Mouse (Mus musculus) monocyte, adult 2 months (primary cell): ENCODE results near the gene Ntmt1.

Experiments
- DNase-seq, 2 experiments: peaks; one replicate each; pipeline ENCODE4 v3.0.0; 2022; ENCODE audit warnings: low spot score in 2 of 2, low read depth in 1 of 2

Ntmt1 gene

GRCm38 (mm10) chr2:30783346-30783745, 24.3 kb upstream of the Ntmt1 start:
- DNase-seq: no peak

GRCm38 (mm10) chr2:30784078-30784994, 23.3 kb upstream of the Ntmt1 start:
- no peak for DNase-seq

GRCm38 (mm10) chr2:30787466-30787865, 20.2 kb upstream of the Ntmt1 start:
- DNase-seq: no peak

DNA sequence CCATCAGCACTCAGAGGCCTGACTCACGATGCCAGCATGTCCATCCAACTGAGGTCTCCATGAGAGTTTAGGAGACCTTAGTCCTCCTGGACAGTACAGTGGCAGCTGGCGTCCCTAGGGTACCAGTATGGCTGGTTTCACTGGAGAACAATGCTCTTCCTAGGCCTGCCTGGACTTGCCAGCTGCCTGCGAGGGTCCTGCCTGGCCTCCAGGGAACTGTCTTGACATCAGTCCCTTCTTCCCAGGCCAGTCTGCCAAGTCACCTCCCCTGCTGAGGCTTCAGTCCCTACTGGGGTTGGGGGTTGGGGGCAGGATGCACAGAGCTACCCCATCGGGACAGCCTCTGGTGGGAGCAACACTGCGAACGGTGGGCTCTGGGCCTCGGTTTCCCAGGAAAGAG, 15.6 kb upstream of the Ntmt1 start:
- no peak for DNase-seq

DNA sequence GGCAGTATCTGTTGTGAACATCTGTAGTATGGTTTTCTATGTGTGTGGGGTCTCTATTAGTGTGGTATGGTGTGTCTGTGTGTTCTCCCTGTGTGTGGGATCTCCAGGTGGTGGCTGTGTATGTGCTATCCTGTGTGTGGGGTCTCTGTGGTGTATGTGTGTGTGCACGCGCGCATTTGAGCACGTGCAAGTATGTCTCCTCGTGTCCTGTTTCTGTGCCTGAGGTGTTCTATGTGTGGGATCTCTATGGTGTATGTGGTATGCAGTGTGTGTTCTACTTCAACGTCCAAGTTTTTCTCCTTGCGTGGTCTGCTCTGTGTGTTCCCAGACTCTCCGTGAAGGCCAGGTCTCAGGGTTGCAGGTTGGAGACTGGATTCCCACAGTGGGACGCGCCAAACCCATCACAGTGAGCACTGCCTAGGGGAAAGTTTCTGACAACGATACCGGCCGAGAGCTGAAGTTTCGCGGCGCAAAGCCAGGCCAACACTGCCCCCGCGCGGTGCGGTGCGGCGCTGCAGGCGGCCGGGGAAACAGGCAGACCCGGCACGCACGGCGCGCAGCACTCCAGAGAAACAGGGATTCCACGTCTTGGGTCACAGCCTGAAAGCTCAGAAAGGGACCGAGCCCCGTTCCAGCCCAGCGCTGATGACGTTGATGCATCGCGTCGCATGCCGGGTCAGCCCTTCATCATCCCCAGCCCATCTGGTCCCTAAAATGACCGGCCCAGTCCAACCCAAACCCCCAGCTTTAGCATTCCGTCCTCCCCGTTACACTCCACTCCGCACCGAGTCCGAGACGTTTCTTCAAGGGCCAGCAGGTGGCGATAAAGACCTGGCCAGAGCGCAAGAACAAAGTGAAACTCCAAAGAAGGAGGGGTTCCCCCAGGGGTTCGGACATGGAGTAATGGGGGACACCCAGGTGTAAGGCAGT, 13.2 kb upstream of the Ntmt1 start:
- peak; percentile 68 to 87 for DNase-seq

DNA sequence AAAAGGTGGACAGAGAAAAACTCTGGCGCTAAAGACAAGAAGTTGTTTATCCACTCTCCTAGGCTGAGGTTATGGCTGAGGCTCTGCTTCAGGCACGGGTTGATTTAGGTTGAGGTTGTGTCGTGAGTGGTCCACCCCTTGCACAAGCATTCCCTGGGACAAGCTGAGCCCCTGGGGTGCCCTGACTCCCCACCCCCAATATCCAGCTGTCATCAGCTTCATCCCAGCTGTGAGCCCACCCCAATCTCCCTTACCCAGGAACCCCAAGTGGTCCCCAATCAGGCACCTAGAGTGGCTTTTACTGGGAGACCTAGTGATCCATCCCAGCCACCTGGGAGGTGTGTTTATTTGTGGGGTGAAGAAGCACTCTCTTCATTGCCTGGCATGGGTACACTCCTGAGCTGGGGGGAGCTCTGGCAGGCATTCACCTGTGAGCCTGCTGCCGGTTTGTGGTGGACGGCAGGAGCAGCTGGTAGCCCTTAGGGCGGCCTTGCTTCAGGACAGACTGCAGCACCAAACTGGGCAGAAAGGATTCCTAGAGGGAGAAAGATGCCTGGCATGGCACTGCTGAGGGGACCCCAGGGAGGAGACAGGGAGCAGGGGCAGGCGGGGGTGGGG, 12.2 kb upstream of the Ntmt1 start:
- DNase-seq: no peak

DNA sequence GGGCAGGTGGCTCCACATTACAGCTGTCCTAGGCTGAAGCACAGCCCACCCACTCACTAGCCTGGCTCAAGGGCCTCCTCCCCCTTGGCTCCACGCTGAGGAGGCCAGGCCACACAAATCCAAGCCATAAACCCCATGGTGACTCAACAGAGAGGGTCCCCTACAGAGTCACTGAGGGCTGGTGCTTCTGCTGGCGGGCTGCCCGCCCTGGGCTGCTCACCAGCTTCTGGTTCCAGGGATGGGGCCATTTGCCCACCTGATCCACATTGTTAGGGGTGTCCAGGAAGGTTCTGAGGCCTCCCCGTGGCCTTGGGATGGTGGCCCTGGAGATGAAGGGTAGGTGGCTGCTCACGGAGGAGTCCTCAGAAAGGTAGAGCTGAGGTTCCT, 11.7 kb upstream of the Ntmt1 start:
- DNase-seq: no peak

DNA sequence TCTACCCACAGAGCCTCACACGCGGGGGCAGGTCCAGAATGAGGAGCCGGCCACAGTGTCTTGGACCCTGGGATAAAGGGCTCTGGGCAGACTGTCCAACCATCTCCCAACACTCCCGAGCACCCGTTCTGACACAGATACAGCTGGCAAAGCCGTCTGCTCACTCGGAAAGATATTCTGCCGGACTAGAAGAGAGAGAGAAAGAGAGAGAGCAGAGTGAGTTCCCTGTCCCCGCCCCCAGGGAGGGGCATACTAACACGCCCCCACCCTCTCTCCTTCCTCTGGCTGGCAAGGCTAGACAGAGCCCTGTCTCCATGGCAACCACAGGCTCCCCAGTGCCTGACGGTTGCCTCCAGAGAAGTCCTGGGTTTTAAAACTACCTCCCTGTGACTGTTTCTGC, 11.2 kb upstream of the Ntmt1 start:
- DNase-seq: peak; percentile 22 to 46

GRCm38 (mm10) chr2:30799456-30799855, 8.2 kb upstream of the Ntmt1 start:
- no peak for DNase-seq

DNA sequence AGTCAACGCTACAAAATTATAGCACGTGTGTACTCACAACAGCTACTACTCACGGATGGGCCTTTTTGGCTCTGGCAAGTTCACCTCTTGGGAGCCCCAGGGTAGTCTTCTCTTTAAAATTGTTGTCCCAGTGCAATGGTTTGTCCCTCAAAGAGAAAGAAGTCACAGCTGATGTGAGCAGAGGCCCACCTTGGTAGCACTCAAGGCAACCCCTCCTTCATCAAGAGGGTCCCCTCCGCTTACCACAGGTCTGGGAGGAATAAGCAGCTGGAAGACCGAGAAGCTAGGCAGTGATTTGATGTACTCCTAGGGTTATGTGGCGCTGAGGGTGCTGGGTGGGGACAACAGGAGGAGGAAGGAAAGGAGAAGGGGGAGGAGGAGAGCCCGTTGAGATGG, 7.0 kb upstream of the Ntmt1 start:
- no peak for DNase-seq

DNA sequence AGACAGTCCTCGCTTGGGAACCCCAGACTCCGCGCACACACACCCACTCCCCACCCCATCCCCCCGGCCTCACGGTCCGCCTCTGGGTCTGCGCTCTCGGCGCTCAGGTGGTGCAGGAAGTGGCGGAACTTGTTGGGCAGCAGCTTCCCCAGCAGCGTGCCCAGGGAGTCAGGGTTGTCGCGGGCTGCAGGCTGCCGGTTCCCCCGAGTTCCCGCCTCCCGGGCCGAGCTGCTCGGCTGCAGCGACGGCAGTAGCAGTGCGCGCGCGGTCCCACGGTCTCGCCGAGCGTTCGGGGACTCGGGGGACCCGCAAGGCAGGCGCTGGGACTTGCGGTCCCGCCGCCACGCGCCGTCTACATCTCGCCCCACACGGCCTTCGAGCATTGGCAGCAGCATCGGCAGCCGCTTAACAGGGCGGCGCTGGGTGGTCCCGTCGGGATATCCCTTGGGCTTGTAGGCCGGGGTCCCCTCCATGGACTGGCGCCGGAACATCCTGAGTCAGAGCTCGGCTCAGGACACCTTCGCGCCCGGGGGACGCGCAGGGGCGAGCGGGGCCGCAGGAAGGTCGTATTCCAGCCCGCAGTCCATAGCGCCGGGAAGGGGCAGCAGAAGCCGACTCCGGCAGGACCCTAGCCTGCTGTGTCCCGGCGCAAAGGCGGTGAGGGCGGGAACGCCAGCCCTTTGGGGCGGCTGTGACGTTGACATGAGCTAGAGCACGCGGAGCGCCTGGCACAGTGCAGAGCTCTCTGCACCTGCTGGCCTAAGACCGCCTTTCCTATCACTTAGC, 6.4 kb upstream of the Ntmt1 start:
- no peak for DNase-seq

DNA sequence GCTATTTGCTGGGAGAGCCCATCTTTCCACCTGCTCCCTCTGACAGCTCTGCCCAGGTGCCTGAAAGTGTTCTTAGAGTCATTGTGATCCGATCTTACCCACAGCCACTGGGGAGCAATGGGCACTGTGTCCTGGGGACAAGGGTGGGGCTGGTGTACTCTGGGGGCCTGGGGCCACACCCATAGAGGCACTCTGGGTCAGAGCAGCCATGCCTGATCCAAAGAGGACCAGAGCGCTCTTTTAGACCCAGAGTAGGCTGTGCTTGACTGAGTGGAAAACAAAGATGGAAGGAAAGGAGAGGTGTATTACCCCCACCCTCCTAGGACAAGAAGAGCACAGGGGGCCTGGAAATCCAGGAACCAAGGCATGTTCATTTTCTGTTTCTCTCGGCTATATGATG, 4.0 kb upstream of the Ntmt1 start, which contains the start of gene 1700001O22Rik:
TSS of gene 1700001O22Rik (minus strand) at position 58 of the 400 bp plus-strand sequence.
- DNase-seq: no peak

- no peak for DNase-seq
Measured at GRCm38 (mm10) chr2:30805983-30806382, 1.6 kb upstream of the Ntmt1 start.

DNA sequence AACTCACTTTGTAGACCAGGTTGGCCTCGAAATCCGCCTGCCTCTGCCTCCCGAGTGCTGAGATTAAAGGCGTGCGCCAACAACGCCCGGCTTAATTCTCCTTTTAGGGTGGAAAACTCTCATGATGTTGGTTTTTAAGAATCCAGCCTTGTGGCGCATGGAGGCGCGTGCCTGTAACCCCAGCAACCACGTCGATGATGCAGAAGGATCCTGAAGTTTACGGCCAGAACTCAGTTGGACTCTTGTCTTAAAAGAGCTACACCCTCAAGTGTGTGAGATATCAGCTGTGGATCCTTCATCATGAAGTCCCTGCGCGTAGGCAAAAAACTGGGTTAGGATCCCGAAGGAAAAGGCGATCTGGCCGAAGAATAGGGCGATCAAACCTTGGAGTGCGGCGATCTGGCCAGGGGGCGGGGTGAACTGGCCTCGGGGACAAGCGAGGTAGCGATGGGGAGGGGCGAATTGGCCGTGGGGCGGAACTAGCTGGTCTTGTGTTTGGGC, 429 bp upstream of the Ntmt1 start:
- DNase-seq: no peak

DNA sequence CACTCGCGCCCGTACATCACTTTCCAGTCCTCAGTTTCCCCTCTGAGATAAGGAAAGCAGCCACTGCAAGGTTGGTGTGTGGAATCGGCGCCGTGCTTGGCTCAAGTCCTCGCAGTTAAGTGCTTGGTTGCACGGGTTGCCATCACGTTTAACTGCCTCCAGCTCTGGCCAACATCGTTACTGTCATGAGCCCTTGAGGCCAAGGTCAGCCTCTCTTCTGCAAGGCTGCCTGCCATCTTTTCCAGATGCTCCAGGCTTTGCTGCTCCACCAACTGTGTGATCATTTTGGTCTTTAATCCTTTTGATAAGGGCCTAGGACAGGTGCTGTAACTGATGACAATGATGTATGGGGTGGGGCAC, 650 bp downstream of the Ntmt1 start:
- DNase-seq: no peak

- DNase-seq: no peak
Measured at GRCm38 (mm10) chr2:30809503-30809902, 1.9 kb downstream of the Ntmt1 start.

GRCm38 (mm10) chr2:30810573-30810972, 2.9 kb downstream of the Ntmt1 start:
- DNase-seq: no peak

DNA sequence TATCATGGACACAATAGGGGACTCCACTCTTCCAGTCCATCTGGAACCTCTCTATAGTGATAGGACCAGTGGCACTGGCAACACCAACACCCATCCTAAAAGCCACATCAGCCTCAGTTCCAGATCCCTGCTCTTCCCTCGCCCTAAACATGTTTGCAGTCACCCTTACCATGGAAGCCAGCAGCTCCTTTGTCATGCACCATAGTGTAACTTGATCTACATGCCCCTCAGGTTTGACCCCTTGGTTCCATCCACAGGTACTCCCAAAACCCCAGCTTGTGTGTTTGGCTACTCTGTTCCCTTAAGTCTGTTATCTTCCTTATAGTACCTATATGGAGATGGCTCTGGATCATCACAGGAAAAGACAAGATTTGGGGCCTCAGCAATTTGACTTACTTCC, 8.8 kb downstream of the Ntmt1 start:
- no peak for DNase-seq

DNA sequence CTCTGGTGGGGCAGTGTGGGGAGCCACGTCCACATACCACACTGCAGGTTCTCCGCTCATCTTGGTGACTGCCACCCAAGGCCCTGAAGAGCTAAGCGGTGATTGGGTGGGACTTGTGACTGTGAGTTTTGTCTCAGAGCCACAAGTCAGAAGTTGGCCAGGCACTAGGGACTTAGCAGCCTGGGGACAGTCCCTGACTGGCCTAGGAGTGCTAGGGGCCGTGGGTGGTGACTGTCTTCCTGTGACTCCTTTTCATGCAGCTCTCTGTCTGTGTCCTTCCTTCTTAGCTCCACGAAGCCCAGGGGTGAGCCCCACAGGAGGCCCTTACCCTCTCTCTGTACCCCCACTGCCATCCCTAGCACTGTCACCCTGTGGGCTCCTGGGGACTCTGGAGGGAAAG, 12.2 kb downstream of the Ntmt1 start:
- no peak for DNase-seq

GRCm38 (mm10) chr2:30821073-30821472, 13.4 kb downstream of the Ntmt1 start:
- no peak for DNase-seq

GRCm38 (mm10) chr2:30822460-30822859, 14.8 kb downstream of the Ntmt1 start:
- no peak for DNase-seq
